Mouse (Mus musculus) megakaryocyte-erythroid progenitor cell, adult 5-6 weeks (primary cell): ENCODE results near the gene Nrm. TPM values are rescaled to one million over a fixed set of nuclear protein-coding genes. Genes with fewer than 3 reads are reported as not detected.

Experiments used
- ATAC-seq: replicated peaks from 2 replicates; pipeline ENCODE4 v1.8.0; 2016; ENCODE audit warnings: mild to moderate bottlenecking, inconsistent platforms; ENCODE audit not compliant: severe bottlenecking, poor library complexity, low FRiP score, low TSS enrichment
- total RNA-seq, 2 experiments: library from RNA; stranded (forward) in 1 of 2; stranded (reverse) in 1 of 2; fragments of 200-1000, 215-1000 nt in 1 of 2; fragments of >200 nt in 1 of 2; fragmentation: Nextera tagmentation in 1 of 2; gene quantifications; 2 replicates each; pipeline ENCODE4 v1.2.3; 2014 to 2017

Nrm gene
- 27.0 and 32.4 TPM in 2 replicates for total RNA-seq (2014; fragmentation: Nextera tagmentation)
- total RNA-seq (2017), result 15.0 and 26.4 TPM in 2 replicates

DNA sequence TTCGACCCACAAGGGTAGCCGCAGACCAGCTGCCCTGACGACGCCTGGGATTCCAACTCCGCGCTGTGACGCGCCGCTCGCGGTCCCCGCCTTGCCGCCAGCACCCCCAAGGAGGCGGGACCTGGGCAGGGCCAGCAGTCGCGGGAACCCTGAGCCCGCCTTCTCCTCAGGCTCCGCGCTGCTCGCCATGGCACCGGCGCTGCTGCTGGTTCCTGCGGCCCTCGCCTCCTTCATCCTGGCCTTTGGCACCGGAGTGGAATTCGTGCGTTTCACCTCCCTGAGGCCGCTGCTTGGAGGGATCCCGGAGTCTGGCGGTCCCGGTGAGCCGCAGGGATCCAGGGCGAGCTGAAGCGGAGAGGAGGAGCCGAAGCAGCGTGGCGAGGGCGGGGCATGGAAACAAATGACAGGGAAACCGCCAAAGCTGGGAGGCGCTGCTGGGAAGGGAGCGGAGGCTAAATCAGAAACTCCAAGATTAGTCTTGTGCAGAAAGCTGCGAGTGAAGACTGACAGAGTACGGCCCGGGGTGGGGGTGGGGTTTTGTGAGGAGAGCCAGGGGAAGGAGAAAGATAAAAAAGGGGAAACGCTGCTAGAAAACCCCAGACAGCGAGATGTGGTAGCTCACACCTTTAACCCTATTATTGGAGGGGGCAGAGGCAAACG is at the start of gene Nrm:
Nrm (plus strand) TSS at position 121 of the 660 bp plus-strand sequence.
- peak; percentile 91 for ATAC-seq

DNA sequence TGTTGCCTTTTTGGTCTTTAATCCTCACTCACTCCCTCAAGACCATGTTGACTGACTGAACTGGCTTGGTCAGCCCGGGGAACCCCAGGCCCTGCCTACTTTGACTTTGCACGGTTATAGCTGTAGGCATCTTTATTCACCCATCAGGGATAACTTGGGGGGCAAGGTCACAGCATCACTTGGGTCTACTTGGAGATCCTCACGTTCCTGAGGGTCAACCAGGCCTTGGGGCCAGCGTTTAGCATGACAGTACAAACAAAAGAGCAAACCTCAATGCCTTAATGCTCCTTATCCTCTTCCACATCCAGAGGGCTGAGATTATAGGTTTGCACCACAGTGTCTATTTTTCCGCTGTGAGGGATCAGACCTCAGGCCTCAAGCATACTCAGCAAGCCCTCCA is 48.8 kb upstream of the Nrm start:
- ATAC-seq, result no peak

DNA sequence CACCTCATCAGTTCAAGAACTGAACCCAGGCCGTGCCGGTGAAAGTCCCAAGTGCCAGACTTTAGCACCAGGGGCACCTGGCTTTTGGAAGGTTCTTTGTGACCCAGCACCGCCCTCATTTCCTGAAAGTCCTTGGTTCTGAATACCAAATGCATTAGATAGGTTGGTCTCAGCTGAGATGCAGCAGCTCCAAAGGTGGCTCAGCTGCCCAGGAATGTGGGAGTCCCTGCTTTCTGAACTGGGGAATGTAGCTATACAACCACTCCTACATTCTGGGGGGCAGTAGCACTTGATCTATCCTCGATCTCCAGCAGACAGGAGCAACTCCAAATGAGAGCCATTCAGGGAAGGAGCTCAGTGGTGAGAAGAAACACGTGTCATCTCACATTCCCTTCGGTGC is 48.4 kb upstream of the Nrm start:
- no peak for ATAC-seq

DNA sequence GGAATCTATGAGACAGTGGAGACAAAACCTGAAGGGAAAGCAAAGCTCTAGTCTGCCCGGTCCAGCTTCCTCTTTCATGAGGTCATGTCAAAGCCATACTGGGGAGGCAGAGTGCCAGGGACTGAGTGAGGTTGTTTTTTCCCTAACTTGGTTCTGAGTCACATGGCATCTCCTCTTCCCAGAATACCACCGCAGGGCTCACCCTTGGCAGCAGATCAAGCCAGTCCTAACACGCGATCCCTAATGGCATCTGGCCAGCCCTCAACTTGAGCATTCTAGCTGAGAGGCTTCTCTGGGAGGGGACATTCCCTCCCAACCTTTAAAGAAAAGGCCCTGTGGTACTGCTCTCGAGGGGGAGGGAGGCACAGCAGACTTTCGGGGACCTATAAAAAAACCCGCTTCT is 47.9 kb upstream of the Nrm start:
- ATAC-seq, result 0 out of 2 replicates have a peak, but pooled peaks have one; percentile 7

DNA sequence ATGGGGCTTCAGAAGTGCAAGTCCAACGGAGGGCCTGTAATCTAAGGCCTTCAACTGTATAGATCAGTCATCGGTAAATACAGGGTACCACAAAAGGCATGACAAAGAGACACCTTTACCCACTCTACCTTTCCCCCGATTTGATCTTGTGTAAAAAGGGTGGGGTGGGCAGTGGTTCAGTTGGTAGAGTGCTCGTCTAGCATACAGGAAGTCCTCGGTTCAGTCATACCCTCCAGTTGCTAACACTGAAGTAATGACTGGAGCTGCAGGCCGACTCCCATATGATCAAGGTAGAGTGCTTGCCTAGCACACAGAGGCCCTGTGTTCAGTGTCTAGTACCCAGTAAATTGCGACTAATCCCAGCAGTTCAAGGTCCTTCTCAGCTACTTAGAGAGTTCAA is 47.5 kb upstream of the Nrm start:
- 0 out of 2 replicates have a peak, but pooled peaks have one; percentile 24 for ATAC-seq

DNA sequence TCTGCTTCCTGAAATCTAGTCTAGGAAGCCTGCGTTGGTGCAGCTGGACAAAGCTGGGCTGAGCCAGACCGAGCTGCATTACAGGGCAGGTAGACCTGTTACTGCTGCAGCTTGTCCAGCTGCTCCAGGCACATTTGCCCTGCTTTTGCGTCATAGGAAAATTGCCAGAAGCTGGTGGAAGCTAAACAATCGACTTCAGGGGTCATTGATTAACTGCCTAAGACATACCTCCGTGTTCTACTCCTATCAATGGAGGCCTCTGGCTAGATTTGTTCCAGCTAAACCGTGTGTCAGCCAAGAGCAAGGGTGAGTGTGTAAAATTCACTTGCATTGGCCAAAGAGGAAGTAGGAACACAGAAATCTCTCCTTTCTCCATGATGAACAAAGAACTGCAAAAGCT is 46.4 kb upstream of the Nrm start:
- ATAC-seq, result no peak

DNA sequence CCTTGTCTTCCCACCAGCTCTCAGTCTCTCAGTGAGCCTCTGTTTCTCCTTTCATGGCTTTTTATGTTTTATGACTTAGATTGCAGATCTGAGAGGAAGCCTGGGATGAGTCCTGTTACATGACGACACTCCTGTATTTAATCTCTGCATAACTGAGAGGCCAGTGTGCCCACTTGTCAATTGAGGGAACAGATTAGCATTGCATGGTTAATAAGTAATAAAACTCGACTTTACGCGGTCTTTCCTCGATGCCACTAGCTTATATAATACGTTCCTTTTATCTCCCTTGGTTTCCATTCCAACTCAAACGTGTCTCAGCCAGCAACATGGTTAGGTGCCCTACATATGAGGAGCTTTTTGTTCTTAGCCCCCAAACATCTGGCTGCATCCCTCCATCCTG is 45.3 kb upstream of the Nrm start:
- no peak for ATAC-seq

DNA sequence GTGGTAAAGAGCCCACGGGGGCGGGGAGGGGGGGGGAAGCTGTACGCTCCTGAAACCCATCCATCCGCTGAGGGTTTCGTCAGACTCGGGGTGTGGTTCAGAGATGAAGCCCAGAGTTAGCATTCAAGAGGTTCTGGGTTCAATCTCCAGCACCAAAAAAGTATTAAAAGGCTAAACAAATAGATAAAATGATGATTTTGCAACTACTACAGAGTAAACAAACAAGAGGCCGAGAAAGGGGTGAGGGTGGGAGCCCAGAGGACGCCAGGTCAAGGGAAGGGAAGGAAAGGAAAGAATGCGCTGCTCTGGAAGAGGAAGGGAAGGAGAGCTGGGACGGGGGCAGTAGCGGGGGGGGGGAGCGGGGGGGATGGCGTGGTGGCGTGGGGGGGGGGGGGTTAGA is 44.4 kb upstream of the Nrm start:
- ATAC-seq, result no peak

DNA sequence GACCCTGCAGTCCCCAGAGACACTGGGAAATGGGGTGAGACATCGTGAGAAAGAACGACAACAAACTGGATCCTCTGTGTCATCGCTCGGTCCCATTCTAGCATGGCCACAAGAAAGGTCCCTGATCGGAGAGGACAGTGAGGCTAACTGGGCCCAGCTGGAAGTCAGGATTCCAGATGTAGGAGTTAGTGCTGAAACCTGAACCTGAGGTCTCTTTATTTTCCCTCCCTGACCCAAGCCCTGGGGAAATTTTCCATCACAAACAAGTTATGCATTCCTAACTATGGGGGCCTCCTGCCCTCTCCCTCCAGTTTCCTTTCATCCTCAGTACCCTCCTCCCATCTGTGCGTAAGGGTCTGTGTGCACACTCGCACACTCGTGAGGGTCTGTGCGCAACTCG is 43.9 kb upstream of the Nrm start:
- no peak for ATAC-seq

DNA sequence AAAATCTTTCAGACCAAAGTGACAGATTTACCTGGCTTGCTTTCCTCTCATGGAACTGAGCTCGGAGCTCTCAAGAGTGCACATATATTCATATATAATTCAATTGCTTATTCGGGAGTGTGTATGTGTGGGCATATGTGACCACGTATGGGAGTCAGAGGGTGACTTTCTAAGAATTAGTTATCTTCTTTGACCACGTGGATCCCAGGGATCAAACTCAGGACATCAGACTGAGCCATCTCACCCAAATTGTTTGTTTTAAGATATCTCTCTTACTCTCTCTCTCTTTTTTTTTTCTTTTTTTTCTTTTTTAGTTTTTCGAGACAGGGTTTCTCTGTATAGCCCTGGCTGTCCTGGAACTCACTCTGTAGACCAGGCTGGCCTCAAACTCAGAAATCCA is 41.0 kb upstream of the Nrm start:
- ATAC-seq, result no peak

DNA sequence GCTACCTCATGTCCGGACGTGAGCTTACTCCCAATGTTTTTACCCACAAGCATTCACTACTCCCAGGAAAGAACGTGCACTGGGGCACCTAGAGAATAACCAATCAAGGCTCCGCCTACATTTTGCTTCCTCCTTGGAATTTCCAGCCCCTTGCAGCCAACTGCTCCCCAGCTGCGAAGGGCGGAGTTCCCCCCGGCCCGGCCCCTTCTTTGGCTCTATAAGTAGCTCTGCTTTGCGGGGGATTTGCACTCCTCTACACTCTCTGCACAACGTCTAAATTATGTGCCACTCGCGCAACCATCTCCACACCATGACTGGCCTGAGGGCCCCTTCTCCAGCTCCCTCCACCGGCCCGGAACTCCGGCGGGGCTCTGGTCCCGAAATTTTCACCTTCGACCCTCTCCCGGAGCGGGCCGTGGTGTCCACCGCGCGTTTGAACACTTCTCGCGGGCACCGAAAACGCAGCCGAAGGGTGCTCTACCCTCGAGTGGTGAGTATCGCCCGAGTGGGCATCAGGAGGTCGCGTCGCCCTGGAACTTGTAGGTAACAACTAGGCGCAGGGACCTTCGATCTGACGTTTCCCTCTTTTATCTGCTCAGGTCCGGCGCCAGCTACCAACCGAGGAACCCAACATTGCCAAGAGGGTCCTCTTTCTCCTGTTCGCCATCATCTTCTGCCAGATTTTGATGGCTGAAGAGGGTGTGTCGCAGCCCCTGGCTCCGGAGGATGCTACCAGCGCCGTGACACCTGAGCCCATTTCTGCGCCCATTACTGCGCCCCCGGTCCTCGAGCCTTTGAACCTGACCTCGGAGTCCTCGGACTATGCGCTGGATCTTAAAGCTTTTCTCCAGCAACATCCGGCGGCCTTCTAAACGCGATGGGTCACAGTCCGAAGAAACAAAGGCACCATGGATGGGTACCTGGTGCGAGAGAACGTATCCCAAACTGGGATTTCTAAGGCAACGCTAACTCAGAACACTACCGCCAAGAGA is 39.4 kb upstream of the Nrm start, which contains the start of gene Ier3:
Ier3 (plus strand) TSS at position 246 of the 992 bp plus-strand sequence.
- peak; percentile 18 for ATAC-seq

DNA sequence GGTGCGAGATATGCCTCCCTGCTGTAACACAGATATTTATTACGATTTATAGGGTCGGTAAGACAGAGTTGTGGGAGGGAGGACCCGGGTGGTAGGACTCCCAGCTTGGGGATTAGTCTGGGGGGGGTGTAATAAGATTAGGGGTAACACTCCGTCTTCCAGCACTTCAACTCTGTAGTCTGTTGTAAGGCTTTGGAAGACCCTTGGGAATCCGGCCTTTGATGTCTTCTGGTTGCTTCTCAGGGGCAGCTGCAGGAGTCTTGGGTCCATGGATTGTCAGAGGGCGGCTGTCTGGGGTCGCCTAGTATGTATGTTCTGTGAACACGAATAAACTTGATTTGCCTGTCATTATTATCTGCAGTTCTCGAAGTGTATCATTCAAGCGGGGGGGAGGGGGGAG is 38.6 kb upstream of the Nrm start:
- ATAC-seq, result no peak; the same call in 1 of the 2 replicates

DNA sequence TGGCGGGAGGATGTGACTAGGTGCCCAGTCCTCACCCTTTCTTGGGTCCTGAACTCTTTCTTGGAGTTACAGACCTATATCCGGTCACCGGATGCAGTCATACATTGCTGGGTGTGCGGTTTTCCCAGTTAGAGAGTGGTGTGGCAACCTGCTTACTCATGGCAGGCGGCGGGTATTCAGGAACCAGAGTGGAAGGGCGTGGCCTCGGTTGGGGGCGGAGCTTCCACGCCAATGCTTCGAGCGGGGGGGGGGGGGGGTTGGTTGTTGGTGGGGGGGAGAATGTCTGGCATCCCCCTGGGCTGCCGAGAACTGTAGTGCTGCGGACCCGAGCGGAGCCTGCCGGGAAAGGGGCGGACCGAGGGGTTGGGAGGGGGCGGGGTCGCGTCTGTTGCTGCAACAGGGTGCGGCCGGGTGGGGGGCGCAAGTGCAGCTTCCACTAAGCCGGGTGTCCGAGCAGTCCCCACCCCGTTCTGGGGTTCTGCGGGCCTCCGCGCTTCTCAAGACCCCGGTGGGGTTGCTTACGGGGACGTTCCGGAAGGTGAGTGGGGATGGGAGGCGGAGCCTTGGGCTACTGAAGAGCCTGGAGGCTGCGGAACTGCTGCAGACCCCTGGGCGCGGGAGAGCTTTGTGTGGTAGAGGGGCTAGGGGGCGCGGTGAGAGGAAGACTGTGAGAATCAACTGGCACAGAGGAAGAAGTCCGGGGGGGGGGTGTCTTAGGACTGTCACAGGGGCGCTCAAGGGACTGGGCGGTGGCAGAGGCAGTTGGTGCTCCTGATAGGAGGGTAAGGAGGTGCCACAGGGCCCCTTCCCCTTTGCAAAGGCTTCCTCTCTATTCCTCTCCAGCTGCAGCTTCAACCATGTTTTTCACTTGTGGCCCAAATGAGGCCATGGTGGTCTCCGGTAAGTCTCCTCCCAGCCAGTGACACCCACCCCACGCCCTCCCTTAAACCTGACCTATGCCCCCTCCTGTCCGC is 37.9 kb upstream of the Nrm start, which contains the start of gene Flot1:
Flot1 (plus strand) TSS at position 267 of the 974 bp plus-strand sequence.
- peak; percentile 74 for ATAC-seq

DNA sequence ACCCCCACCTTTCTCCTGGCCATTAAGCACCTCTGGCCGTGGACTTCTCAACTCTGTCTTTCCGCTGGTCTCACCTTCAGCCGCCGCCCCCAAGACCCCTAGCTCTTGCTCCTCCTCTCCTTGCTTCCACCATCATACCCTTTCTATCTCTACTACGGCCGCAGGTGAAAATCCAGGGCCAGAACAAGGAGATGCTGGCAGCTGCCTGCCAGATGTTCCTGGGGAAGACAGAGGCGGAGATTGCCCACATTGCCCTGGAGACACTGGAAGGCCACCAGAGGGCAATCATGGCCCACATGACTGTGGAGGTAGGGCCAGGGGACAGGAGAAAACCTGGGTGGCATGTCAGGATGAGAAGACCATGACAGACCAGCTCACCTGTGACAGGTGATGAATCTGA is 36.7 kb upstream of the Nrm start:
- no peak for ATAC-seq

DNA sequence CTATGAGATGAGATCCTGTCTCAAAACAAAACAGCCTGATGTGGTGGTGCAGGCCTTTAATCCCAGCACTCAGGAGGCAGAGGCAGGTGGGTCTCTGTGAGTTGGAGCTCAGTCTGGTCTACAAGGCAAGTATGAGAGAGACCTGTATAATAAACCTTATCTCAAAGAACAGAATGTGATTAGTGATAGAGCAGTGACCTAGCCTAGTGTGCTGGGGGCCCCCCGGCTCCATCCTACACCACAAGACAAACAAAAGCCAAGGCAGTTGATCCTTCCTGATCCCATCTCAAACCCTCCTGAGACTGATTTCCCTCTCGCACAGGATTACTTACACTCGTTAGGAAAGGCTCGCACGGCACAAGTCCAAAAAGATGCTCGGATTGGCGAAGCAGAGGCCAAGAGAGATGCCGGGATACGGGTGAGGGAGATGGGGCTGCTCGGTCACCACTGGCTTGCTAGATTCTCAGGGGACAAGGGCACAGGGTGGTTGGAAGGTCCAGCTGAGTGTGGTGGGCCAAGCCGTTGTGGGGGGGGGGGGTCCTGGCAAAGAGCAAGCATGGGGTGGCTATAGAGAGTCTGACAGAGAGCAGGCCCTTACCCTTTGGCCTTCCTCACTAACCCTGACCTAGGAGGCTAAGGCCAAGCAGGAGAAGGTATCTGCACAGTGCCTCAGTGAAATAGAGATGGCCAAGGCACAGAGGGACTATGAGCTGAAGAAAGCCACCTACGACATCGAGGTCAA is 35.8 kb upstream of the Nrm start:
- no peak for ATAC-seq

DNA sequence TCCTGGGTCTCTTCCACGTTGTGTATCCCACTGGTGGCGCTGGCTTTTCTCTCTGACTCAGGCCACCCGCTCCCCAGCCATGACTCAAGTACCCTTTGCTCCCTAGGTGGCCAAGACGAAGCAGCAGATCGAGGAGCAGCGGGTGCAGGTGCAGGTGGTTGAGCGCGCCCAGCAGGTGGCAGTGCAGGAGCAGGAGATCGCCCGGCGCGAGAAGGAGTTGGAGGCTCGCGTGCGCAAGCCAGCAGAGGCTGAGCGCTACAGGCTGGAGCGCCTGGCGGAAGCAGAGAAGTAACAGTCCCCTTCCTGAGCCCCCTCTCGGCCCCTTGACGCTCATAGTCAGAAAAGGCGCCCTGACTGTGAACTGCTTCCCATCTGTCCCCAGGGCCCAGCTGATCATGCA is 31.4 kb upstream of the Nrm start:
- ATAC-seq, result peak; percentile 90

DNA sequence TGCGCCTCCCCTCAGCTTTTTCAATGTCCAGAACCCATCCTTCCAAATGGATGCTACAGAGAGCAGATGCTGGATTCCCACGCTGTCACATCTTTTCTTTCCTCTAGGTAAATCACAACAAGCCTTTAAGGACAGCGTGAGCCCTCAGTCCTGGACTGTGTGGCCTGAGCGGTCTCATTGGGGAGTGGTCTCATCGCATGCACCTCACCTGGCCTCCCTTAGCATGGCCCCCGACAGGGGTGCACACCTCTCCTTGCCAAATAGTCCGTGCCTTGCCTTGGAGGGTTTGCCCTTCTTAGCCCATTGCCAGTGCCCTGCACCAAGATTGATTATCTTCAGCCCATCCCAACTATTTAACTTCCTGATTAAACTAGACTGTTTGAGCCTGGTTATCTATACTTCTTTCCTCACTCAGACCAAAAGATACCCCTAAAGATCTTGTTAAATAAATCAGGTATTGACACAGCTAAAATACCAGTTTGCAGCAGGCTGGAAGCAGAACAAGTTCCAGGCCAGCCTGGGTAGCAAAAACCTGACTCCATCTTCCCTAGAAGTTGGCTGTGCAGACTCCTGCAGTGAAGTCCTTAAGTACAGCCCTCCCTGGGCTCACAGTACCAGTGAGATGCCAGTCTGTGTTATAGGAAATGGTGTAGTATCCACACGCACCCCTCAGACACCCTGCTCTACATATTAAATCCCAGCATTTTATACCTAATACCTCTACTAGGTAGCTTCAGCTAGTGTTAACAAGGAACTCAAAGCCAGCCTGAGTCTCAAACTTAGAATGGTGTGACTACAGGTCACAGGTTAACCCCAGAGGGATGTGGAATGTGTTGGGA is 28.5 kb upstream of the Nrm start:
- ATAC-seq, result no peak

DNA sequence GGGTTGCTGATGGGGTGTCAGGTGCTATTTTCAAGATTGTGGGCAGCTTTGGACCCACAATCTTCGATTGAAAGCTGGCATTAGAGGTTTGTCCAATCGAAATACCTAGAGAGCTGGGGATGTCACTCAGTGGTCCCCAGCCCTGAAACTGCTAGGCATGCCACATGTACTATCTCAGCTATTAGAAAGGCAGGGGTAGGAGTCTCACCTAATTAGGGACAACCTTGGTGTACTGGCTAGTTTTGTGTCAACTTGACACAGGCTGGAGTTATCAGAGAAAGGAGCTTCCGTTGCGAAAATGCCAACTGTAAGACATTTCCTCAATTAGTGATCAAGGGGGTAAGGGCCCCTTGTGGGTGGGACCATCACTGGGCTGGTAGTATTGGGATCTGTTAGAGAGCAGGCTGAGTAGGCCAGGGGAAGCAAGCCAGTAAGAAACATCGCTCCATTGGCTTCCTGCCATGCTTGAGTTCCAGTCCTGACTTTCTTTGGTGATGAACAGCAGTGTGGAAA is 27.8 kb upstream of the Nrm start:
- no peak for ATAC-seq
